Mouse (Mus musculus) hindbrain, embryonic 16.5 days (tissue): ENCODE data around the gene Calcb. TPM values are rescaled to one million over a fixed set of nuclear protein-coding genes. Genes with fewer than 3 reads are reported as not detected.

Source experiments
- ATAC-seq: fragments of 200-750 bp; cut with Nextera tagmentation; 2 replicates; pipeline ENCODE4 v1.8.0; 2017; ENCODE audit warnings: moderate TSS enrichment, moderate library complexity
- H3K27ac ChIP-seq: fragments of 300-500 bp; sonication (generic); 2 replicates; pipeline ENCODE4 v1.5.1; 2014; ENCODE audit warnings: low read depth, mild to moderate bottlenecking, control low read depth, low read length, moderate library complexity
- H3K27me3 ChIP-seq: fragments of 300-500 bp; sonication (generic); replicated peaks from 2 replicates; pipeline ENCODE4 v1.6.1; 2014; ENCODE audit warnings: low read length; ENCODE audit not compliant: control insufficient read depth, insufficient read depth
- H3K36me3 ChIP-seq: fragments of 300-500 bp; sonication (generic); 2 replicates; pipeline ENCODE4 v1.6.1; 2014; ENCODE audit warnings: mild to moderate bottlenecking, low read length, moderate library complexity, mixed read lengths; ENCODE audit not compliant: control insufficient read depth, insufficient read depth
- H3K4me1 ChIP-seq: fragments of 300-500 bp; sonication (generic); 2 replicates; pipeline ENCODE4 v1.6.1; 2014; ENCODE audit warnings: low read depth, low read length; ENCODE audit not compliant: control insufficient read depth, insufficient read depth
- H3K4me2 ChIP-seq: fragments of 300-500 bp; sonication (generic); 2 replicates; pipeline ENCODE4 v1.6.1; 2014; ENCODE audit warnings: mild to moderate bottlenecking, low read length, control low read depth, moderate library complexity
- H3K4me3 ChIP-seq: fragments of 300-500 bp; sonication (generic); 2 replicates; pipeline ENCODE4 v1.5.1; 2014; ENCODE audit warnings: mild to moderate bottlenecking, low read length, control low read depth, moderate library complexity
- H3K9ac ChIP-seq: fragments of 300-500 bp; sonication (generic); 2 replicates; pipeline ENCODE4 v1.6.1; 2014; ENCODE audit warnings: low read depth, mild to moderate bottlenecking, control low read depth, low read length, moderate library complexity
- H3K9me3 ChIP-seq: fragments of 300-500 bp; sonication (generic); 2 replicates; pipeline ENCODE4 v1.6.1; 2014; ENCODE audit warnings: mild to moderate bottlenecking, low read length, moderate library complexity; ENCODE audit not compliant: control insufficient read depth
- WGBS: fragments of 180-500 bp; shearing (Covaris S2); extraction: QIAGEN DNeasy Blood & Tissue Kit; methylation state at CpG from one replicate; pipeline ENCODE4 v1.1.7; 2014; 5-methylcytosine and 5-hydroxymethylcytosine counted together
- polyA plus RNA-seq: library from polyadenylated mRNA; unstranded; fragments of >200 nt; fragmentation: Nextera tagmentation; extraction: Ambion mirVana; gene quantifications from 2 replicates; pipeline ENCODE4 v1.2.1, GENCODE M21; 2015

Gene Calcb
- polyA plus RNA-seq, 1 experiment from 2014 or later: 6.1 TPM

- Histone ChIP-seq H3K9me3 (no peaks in the 10 kb centered on the region), H3K36me3 (no peaks in the 10 kb centered on the region), H3K27me3 (no peaks in the 10 kb centered on the region), H3K4me1 (peaks cover 8% of the 10 kb centered on the region), H3K9ac (no peak overlapping the region), H3K27ac (no peak overlapping the region), H3K4me2 (no peak overlapping the region), H3K4me3 (no peak overlapping the region)
- ATAC-seq: no peak
- 28% methylated on average over 3 of the region's 3 CpGs for WGBS
Measured at GRCm38 (mm10) chr7:114744639-114745245, 26.3 kb downstream of the Calcb start.

DNA sequence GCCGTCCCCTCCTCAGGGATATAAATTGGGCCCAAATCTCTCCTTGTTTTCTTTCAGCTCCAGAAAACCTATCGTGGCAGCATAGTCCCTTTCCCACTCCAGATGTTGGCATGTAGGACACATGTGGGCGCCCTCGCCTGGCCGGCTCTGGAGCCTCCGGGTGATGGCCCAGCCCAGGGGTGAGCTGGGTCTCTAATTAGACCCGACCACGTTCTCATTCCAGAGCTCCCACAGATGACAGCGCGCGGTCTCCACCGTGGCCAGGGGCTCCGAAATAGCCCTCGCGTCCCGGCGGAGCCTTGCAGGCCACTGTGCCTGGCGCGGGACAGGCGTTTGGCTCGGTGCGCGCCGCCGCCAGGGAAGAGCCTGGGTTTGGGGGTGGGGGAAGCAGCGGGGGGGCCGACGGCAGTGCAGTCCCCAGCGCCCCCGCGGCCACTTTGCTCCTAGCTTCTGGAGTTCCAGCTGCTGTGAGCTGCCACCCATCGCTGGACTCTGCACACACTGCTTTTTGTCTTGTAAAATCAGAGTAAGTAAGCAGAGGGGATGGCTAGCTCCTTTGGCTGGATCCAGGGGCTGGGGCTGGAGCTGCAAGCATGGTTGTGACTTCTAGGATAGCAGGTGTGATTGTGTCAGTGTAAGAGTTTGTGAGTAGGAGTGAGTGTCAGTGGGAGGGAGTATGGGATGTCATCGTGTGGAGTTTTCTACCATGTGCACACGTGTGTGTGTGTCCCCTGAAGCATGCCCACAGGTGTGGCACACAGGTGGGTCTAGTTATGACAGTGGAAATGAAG, 27.2 kb downstream of the Calcb start:
- peak; percentile 67 for ATAC-seq
- Histone ChIP-seq H3K9me3 (no peaks in the 10 kb centered on the region), H3K4me2 (peak overlapping the region; percentile 90), H3K36me3 (no peaks in the 10 kb centered on the region), H3K4me3 (peak overlapping the region; percentile 48), H3K9ac (peak overlapping the region; percentile 68), H3K4me1 (peaks cover 8% of the 10 kb centered on the region), H3K27ac (no peak overlapping the region), H3K27me3 (no peaks in the 10 kb centered on the region)
- WGBS: 5% methylated on average over 34 of the region's 34 CpGs

- no peaks in the 10 kb centered on the region for H3K36me3 ChIP-seq
- H3K4me2 ChIP-seq: no peak overlapping the region
- H3K4me3 ChIP-seq: no peak overlapping the region
- H3K4me1 ChIP-seq: peaks cover 8% of the 10 kb centered on the region
- no peak for ATAC-seq
- no peaks in the 10 kb centered on the region for H3K9me3 ChIP-seq
- H3K9ac ChIP-seq: no peak overlapping the region
- WGBS: 48% methylated on average over 3 of the region's 3 CpGs
- H3K27ac ChIP-seq: no peak overlapping the region
- H3K27me3 ChIP-seq: no peaks in the 10 kb centered on the region
Measured at GRCm38 (mm10) chr7:114747596-114747995, 29.2 kb downstream of the Calcb start.

- 69% methylated on average over 4 of the region's 4 CpGs for WGBS
- H3K27ac ChIP-seq: no peak overlapping the region
- no peak overlapping the region for H3K4me3 ChIP-seq
- no peak overlapping the region for H3K4me2 ChIP-seq
- no peak overlapping the region for H3K9ac ChIP-seq
- no peaks in the 10 kb centered on the region for H3K36me3 ChIP-seq
- ATAC-seq: no peak
- no peaks in the 10 kb centered on the region for H3K9me3 ChIP-seq
- peaks cover 8% of the 10 kb centered on the region for H3K4me1 ChIP-seq
- no peaks in the 10 kb centered on the region for H3K27me3 ChIP-seq
Measured at GRCm38 (mm10) chr7:114748239-114748638, 29.8 kb downstream of the Calcb start.

- no peaks in the 10 kb centered on the region; the same call in 1 of the 2 replicates for H3K4me1 ChIP-seq
- H3K27me3 ChIP-seq: no peaks in the 10 kb centered on the region
- no peak overlapping the region for H3K4me2 ChIP-seq
- H3K4me3 ChIP-seq: no peak overlapping the region
- H3K36me3 ChIP-seq: no peaks in the 10 kb centered on the region
- 38% methylated on average over 2 of the region's 2 CpGs for WGBS
- H3K9me3 ChIP-seq: no peaks in the 10 kb centered on the region
- H3K9ac ChIP-seq: no peak overlapping the region
- H3K27ac ChIP-seq: no peak overlapping the region
- ATAC-seq: no peak
Measured at GRCm38 (mm10) chr7:114753471-114753870, 35.0 kb downstream of the Calcb start.

- Histone ChIP-seq H3K4me3 (no peak overlapping the region), H3K9ac (no peak overlapping the region), H3K36me3 (no peaks in the 10 kb centered on the region), H3K27me3 (no peaks in the 10 kb centered on the region), H3K4me1 (no peaks in the 10 kb centered on the region; the same call in 1 of the 2 replicates), H3K27ac (no peak overlapping the region), H3K9me3 (no peaks in the 10 kb centered on the region), H3K4me2 (no peak overlapping the region)
- WGBS: 20% methylated on average over 1 of the region's 1 CpGs
- ATAC-seq: no peak
Measured at GRCm38 (mm10) chr7:114754196-114754595, 35.8 kb downstream of the Calcb start.

- Histone ChIP-seq H3K9me3 (no peaks in the 10 kb centered on the region), H3K36me3 (no peaks in the 10 kb centered on the region), H3K27me3 (no peaks in the 10 kb centered on the region), H3K27ac (no peak overlapping the region), H3K4me2 (no peak overlapping the region), H3K9ac (no peak overlapping the region), H3K4me1 (no peaks in the 10 kb centered on the region; the same call in 1 of the 2 replicates), H3K4me3 (no peak overlapping the region)
- WGBS: 87% methylated on average over 8 of the region's 8 CpGs
- no peak for ATAC-seq
Measured at GRCm38 (mm10) chr7:114754626-114755025, 36.2 kb downstream of the Calcb start.

DNA sequence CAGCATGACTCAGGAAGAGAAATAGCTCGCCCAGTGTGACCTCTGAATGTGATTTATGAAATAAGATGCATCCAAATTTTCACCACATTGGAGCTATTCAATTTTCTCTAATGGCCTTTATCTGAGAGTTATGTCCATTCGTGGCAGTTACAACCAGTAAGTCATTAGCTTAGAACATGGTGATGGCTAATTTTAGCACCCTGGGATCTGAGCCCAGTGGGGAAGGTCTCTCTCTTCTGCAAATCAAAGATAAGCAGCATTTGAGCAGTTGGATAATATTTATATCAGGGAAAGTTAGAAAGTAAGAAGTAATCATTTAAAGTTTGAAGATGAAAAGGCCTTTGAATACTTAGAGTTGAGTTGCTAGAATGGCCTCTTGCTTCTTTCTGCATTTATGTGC, 44.2 kb downstream of the Calcb start:
- no peaks in the 10 kb centered on the region for H3K27me3 ChIP-seq
- H3K9me3 ChIP-seq: no peaks in the 10 kb centered on the region
- H3K36me3 ChIP-seq: no peaks in the 10 kb centered on the region
- no peak for ATAC-seq
- no peak overlapping the region for H3K4me2 ChIP-seq
- no peak overlapping the region for H3K27ac ChIP-seq
- WGBS: 72% methylated on average over 2 of the region's 2 CpGs
- H3K4me3 ChIP-seq: no peak overlapping the region
- H3K4me1 ChIP-seq: no peaks in the 10 kb centered on the region
- no peak overlapping the region for H3K9ac ChIP-seq

GRCm38 (mm10) chr7:114765273-114765672, 46.8 kb downstream of the Calcb start:
- no peak for ATAC-seq
- Histone ChIP-seq H3K4me2 (no peak overlapping the region), H3K9me3 (no peaks in the 10 kb centered on the region), H3K27ac (no peak overlapping the region), H3K36me3 (no peaks in the 10 kb centered on the region), H3K4me1 (no peaks in the 10 kb centered on the region), H3K9ac (no peak overlapping the region), H3K4me3 (no peak overlapping the region), H3K27me3 (no peaks in the 10 kb centered on the region)
- 69% methylated on average over 3 of the region's 3 CpGs for WGBS
